Mouse (Mus musculus) embryonic facial prominence, embryonic 11.5 days (tissue): ENCODE measurements around the gene Brip1. TPM values are rescaled to one million over a fixed set of nuclear protein-coding genes. Genes with fewer than 3 reads are reported as not detected.

ENCODE experiments used
- ATAC-seq: fragments of 200-750 bp; cut with Nextera tagmentation; replicated peaks from 2 replicates; pipeline ENCODE4 v1.8.0; 2017; ENCODE audit warnings: low read depth; ENCODE audit not compliant: insufficient number of reproducible peaks, low FRiP score, low TSS enrichment
- DNase-seq: peaks from one replicate; pipeline ENCODE4 v3.0.0-alpha.2; 2015; ENCODE audit warnings: low spot score
- H3K27ac ChIP-seq: fragments of 300-500 bp; sonication (generic); replicated peaks from 2 replicates; pipeline ENCODE4 v1.5.1; 2014; ENCODE audit warnings: mild to moderate bottlenecking, low read depth, low read length, control low read depth
- H3K27me3 ChIP-seq: fragments of 300-500 bp; sonication (generic); 2 replicates; pipeline ENCODE4 v1.6.1; 2014; ENCODE audit warnings: mild to moderate bottlenecking, low read length, moderate library complexity, mixed read lengths; ENCODE audit not compliant: control insufficient read depth, insufficient read depth
- H3K36me3 ChIP-seq: fragments of 300-500 bp; sonication (generic); replicated peaks from 2 replicates; pipeline ENCODE4 v1.6.1; 2014; ENCODE audit warnings: low read depth, mild to moderate bottlenecking, low read length, moderate library complexity, mixed read lengths; ENCODE audit not compliant: control insufficient read depth, insufficient read depth
- H3K4me1 ChIP-seq: fragments of 300-500 bp; sonication (generic); 2 replicates; pipeline ENCODE4 v1.6.1; 2014; ENCODE audit warnings: low read length, mixed read lengths; ENCODE audit not compliant: control insufficient read depth, insufficient read depth
- H3K4me2 ChIP-seq: fragments of 300-500 bp; sonication (generic); 2 replicates; pipeline ENCODE4 v1.6.1; 2014; ENCODE audit warnings: low read depth, mild to moderate bottlenecking, control low read depth, low read length, moderate library complexity
- H3K4me3 ChIP-seq: fragments of 300-500 bp; sonication (generic); 2 replicates; pipeline ENCODE4 v1.5.1; 2014; ENCODE audit warnings: low read depth, low read length, control low read depth
- H3K9ac ChIP-seq: fragments of 300-500 bp; sonication (generic); replicated peaks from 2 replicates; pipeline ENCODE4 v1.6.1; 2014; ENCODE audit warnings: mild to moderate bottlenecking, control low read depth, low read length
- H3K9me3 ChIP-seq: fragments of 300-500 bp; sonication (generic); replicated peaks from 2 replicates; pipeline ENCODE4 v1.6.1; 2016; ENCODE audit warnings: mild to moderate bottlenecking, low read length, inconsistent platforms, mixed read lengths; ENCODE audit not compliant: control insufficient read depth
- WGBS: fragments of 180-500 bp; shearing (Covaris S2); extraction: QIAGEN DNeasy Blood & Tissue Kit; methylation state at CpG from one replicate; pipeline ENCODE4 v1.1.7; 2014; 5-methylcytosine and 5-hydroxymethylcytosine counted together
- polyA plus RNA-seq: library from polyadenylated mRNA; unstranded; fragments of >200 nt; fragmentation: Nextera tagmentation; extraction: Ambion mirVana; gene quantifications from 2 replicates; pipeline ENCODE4 v1.2.1, GENCODE M21; 2014

The Brip1 gene
- polyA plus RNA-seq: 10.6 and 11.5 TPM in 2 replicates

GRCm38 (mm10) chr11:86201037-86201786, at the start of gene Brip1:
Brip1 (minus strand) TSS chr11:86201193.
- H3K36me3 ChIP-seq: peaks cover 18% of the 10 kb centered on the region
- H3K4me2 ChIP-seq: peak within 1 kb of the TSS; percentile 60
- under 1% methylated on average over 60 of the region's 60 CpGs for WGBS

GRCm38 (mm10) chr11:86232446-86232845, 31.5 kb upstream of the Brip1 start:
- WGBS: 83% methylated on average over 4 of the region's 4 CpGs
- no peak overlapping the region for H3K27ac ChIP-seq

More at GRCm38 (mm10) chr11:86201037-86201786, at the start of gene Brip1:
- peak within 1 kb of the TSS; percentile 83 for H3K4me3 ChIP-seq
- peak within 1 kb of the TSS; percentile 84 for H3K9ac ChIP-seq
- no peaks in the 10 kb centered on the region for H3K27me3 ChIP-seq
- no peaks in the 10 kb centered on the region; the same call in none of the 2 replicates for H3K9me3 ChIP-seq
- H3K4me1 ChIP-seq: no peaks in the 10 kb centered on the region
- ATAC-seq: peak; percentile 99
- H3K27ac ChIP-seq: peak within 1 kb of the TSS; percentile 76
- DNase-seq: peak; percentile 98

GRCm38 (mm10) chr11:86231781-86232350, 30.9 kb upstream of the Brip1 start:
- Histone ChIP-seq H3K36me3 (peaks cover 2% of the 10 kb centered on the region), H3K27ac (no peak overlapping the region), H3K4me3 (no peak overlapping the region), H3K9me3 (no peaks in the 10 kb centered on the region), H3K4me2 (no peak overlapping the region), H3K27me3 (no peaks in the 10 kb centered on the region), H3K4me1 (no peaks in the 10 kb centered on the region), H3K9ac (no peak overlapping the region)
- DNase-seq (no peak), ATAC-seq (no peak)
- WGBS: 93% methylated on average over 13 of the region's 13 CpGs

More at GRCm38 (mm10) chr11:86232446-86232845, 31.5 kb upstream of the Brip1 start:
- no peak for ATAC-seq
- DNase-seq: no peak
- Histone ChIP-seq H3K4me3 (no peak overlapping the region), H3K27me3 (no peaks in the 10 kb centered on the region), H3K4me1 (no peaks in the 10 kb centered on the region), H3K9ac (no peak overlapping the region), H3K36me3 (peaks cover 2% of the 10 kb centered on the region), H3K9me3 (no peaks in the 10 kb centered on the region), H3K4me2 (no peak overlapping the region)

DNA sequence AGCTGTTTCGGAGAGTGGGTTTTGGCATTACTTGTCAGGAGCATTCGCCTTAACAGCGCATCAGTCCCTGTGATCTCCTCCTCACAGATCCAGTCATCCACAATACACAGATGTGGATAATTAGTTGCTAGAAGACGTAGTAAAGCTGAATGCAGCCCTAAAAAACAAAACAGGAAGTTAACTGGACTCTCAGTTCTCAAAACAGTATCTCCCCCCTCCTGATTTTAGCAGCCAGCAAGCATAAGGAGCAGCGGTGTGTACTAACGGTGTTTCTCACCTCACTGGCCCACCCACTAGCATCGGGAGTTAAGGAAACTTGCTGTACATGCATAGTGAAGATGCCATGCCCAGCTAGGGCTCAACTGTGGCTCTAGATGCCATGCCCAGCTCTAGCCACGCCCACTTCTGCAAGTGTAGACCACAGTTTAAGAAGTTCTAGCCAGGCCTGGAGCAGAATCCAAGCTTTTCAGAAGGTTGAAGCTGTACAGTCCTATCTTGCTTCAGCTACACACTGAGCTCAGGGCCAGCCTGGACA, 25.7 kb upstream of the Brip1 start:
- WGBS: 84% methylated on average over 8 of the region's 8 CpGs
- Histone ChIP-seq H3K4me3 (no peak overlapping the region), H3K4me1 (no peaks in the 10 kb centered on the region), H3K4me2 (no peak overlapping the region), H3K9ac (no peak overlapping the region), H3K36me3 (peaks cover 3% of the 10 kb centered on the region), H3K27me3 (no peaks in the 10 kb centered on the region), H3K27ac (no peak overlapping the region), H3K9me3 (no peaks in the 10 kb centered on the region)
- DNase-seq (no peak), ATAC-seq (no peak)

GRCm38 (mm10) chr11:86225761-86226160, 24.8 kb upstream of the Brip1 start:
- ATAC-seq (no peak), DNase-seq (no peak)
- Histone ChIP-seq H3K4me3 (no peak overlapping the region), H3K4me2 (no peak overlapping the region), H3K9me3 (no peaks in the 10 kb centered on the region), H3K27me3 (no peaks in the 10 kb centered on the region), H3K4me1 (no peaks in the 10 kb centered on the region), H3K36me3 (peaks cover 3% of the 10 kb centered on the region), H3K27ac (no peak overlapping the region), H3K9ac (no peak overlapping the region)
- WGBS: 89% methylated on average over 4 of the region's 4 CpGs

DNA sequence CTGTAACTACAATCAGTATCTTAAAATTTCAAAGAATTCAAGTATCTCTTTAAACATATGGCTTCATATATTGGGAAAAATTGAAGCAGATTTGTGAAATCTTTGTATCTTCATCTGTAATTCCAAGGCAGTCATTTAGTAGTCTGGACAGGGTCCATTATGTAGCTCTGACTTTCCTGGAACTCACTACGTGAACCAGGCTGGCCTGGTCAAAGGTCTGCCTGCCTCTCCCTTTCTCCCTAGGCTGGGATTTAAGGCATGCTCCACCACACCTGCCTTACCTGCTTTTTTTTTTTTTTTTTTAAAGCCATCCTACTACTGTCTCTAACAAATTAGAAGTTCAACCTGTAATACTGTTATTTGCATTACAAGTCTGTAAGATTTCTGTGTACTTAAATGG, 10.8 kb upstream of the Brip1 start:
- WGBS: 83% methylated on average over 1 of the region's 1 CpGs

GRCm38 (mm10) chr11:86209123-86209522, 8.1 kb upstream of the Brip1 start:
- WGBS: 100% methylated on average over 2 of the region's 2 CpGs
- Histone ChIP-seq H3K4me1 (no peaks in the 10 kb centered on the region), H3K27me3 (no peaks in the 10 kb centered on the region), H3K27ac (no peak overlapping the region), H3K4me3 (no peak overlapping the region), H3K36me3 (peaks cover 31% of the 10 kb centered on the region), H3K4me2 (no peak overlapping the region), H3K9ac (no peak overlapping the region), H3K9me3 (no peaks in the 10 kb centered on the region; the same call in 1 of the 2 replicates)
- DNase-seq: no peak
- no peak for ATAC-seq

More for the DNA sequence above, 10.8 kb upstream of the Brip1 start:
- H3K27ac ChIP-seq: no peak overlapping the region
- H3K36me3 ChIP-seq: peaks cover 10% of the 10 kb centered on the region
- no peaks in the 10 kb centered on the region for H3K9me3 ChIP-seq
- DNase-seq: no peak
- H3K4me2 ChIP-seq: no peak overlapping the region
- ATAC-seq: no peak
- H3K27me3 ChIP-seq: no peaks in the 10 kb centered on the region
- H3K9ac ChIP-seq: no peak overlapping the region
- H3K4me1 ChIP-seq: no peaks in the 10 kb centered on the region
- no peak overlapping the region for H3K4me3 ChIP-seq

GRCm38 (mm10) chr11:86205876-86206275, 4.9 kb upstream of the Brip1 start:
- Histone ChIP-seq H3K27ac (no peak overlapping the region), H3K4me2 (no peak overlapping the region), H3K36me3 (peaks cover 31% of the 10 kb centered on the region), H3K9me3 (no peaks in the 10 kb centered on the region; the same call in none of the 2 replicates), H3K4me1 (no peaks in the 10 kb centered on the region), H3K4me3 (no peak overlapping the region), H3K27me3 (no peaks in the 10 kb centered on the region), H3K9ac (no peak overlapping the region)
- DNase-seq: no peak
- 98% methylated on average over 4 of the region's 4 CpGs for WGBS
- ATAC-seq: no peak
